Mouse (Mus musculus) MEL (cell line): Measurements from ENCODE around the gene Bin2. TPM values are rescaled to one million over a fixed set of nuclear protein-coding genes. Genes with fewer than 3 reads are reported as not detected.

Experiments
- DNase-seq: peaks from one replicate; pipeline ENCODE4 v3.0.0; 2011; ENCODE audit warnings: low read depth, low spot score
- H3K27ac ChIP-seq: 2 replicates; pipeline ENCODE4 v1.5.1; 2012; ENCODE audit warnings: low read depth, mild to moderate bottlenecking, control low read depth, low read length, moderate library complexity; ENCODE audit not compliant: control insufficient read depth
- H3K27me3 ChIP-seq, 2 experiments: fragments of 150-350 bp in 1 of 2; sonication (generic) in 1 of 2; 2 replicates each; pipeline ENCODE4 v1.6.1; 2012; ENCODE audit warnings: low read length in 2 of 2, mild to moderate bottlenecking in 2 of 2, improper control_type of control experiment in 1 of 2, moderate library complexity in 1 of 2; ENCODE audit not compliant: insufficient read depth in 2 of 2, control insufficient read depth in 1 of 2
- H3K36me3 ChIP-seq, 2 experiments: 2 replicates each; pipeline ENCODE4 v1.6.1; 2012 to 2014; ENCODE audit warnings: low read length in 2 of 2, improper control_type of control experiment in 1 of 2, inconsistent platforms in 1 of 2, mild to moderate bottlenecking in 1 of 2; ENCODE audit not compliant: insufficient read depth in 2 of 2, control insufficient read depth in 1 of 2
- H3K4me1 ChIP-seq, 2 experiments: fragments of 150-350 bp in 1 of 2; sonication (generic) in 1 of 2; 2 replicates each; pipeline ENCODE4 v1.6.1; 2012; ENCODE audit warnings: low read length in 2 of 2, improper control_type of control experiment in 1 of 2, mild to moderate bottlenecking in 1 of 2; ENCODE audit not compliant: insufficient read depth in 2 of 2, control insufficient read depth in 1 of 2
- H3K4me3 ChIP-seq, 2 experiments: fragments of 150-350 bp in 1 of 2; sonication (generic) in 1 of 2; 2 replicates each; pipeline ENCODE4 v1.5.1; 2012; ENCODE audit warnings: low read depth in 2 of 2, low read length in 2 of 2, mild to moderate bottlenecking in 2 of 2, moderate library complexity in 2 of 2, control low read depth in 1 of 2, improper control_type of control experiment in 1 of 2; ENCODE audit not compliant: control insufficient read depth in 1 of 2, insufficient read depth in 1 of 2
- H3K79me2 ChIP-seq: 2 replicates; pipeline ENCODE4 v1.6.1; 2012; ENCODE audit warnings: mild to moderate bottlenecking, low read length, moderate library complexity; ENCODE audit not compliant: control insufficient read depth, poor library complexity, insufficient read depth
- H3K9ac ChIP-seq: 2 replicates; pipeline ENCODE4 v1.6.1; 2012; ENCODE audit warnings: low read depth, mild to moderate bottlenecking, control low read depth, low read length, moderate library complexity; ENCODE audit not compliant: control insufficient read depth, poor library complexity, severe bottlenecking
- H3K9me3 ChIP-seq: fragments of 150-350 bp; sonication (generic); replicated peaks from 2 replicates; pipeline ENCODE4 v1.6.1; 2012; ENCODE audit warnings: mild to moderate bottlenecking, low read length, improper control_type of control experiment, moderate library complexity; ENCODE audit not compliant: insufficient read depth
- CHD2 ChIP-seq: IDR thresholded peaks from 2 replicates; pipeline ENCODE4 v1.6.1; 2011; ENCODE audit warnings: low read length, improper control_type of control experiment
- CTCF ChIP-seq, 3 experiments: IDR thresholded peaks in 2 of 3; conservative IDR thresholded peaks in 1 of 3; 2 replicates each; pipeline ENCODE4 v1.5.1; 2011 to 2012; ENCODE audit warnings: low read length in 3 of 3, low read depth in 2 of 3, mild to moderate bottlenecking in 2 of 3, improper control_type of control experiment in 1 of 3, inconsistent platforms in 1 of 3, mixed read lengths in 1 of 3, moderate library complexity in 1 of 3; ENCODE audit not compliant: control insufficient read depth in 1 of 3, insufficient read depth in 1 of 3, poor library complexity in 1 of 3, severe bottlenecking in 1 of 3
- EP300 ChIP-seq, 2 experiments: IDR thresholded peaks; 2 replicates each; pipeline ENCODE4 v1.6.1; 2011; ENCODE audit warnings: improper control_type of control experiment in 2 of 2, low read length in 2 of 2, low read depth in 1 of 2, mild to moderate bottlenecking in 1 of 2
- ETS1 ChIP-seq: IDR thresholded peaks from 2 replicates; pipeline ENCODE4 v1.6.1; 2012; ENCODE audit warnings: low read depth, mild to moderate bottlenecking, inconsistent platforms, low read length, improper control_type of control experiment, moderate library complexity
- GABPA ChIP-seq: IDR thresholded peaks from 2 replicates; pipeline ENCODE4 v1.6.1; 2012; ENCODE audit warnings: low read depth, mild to moderate bottlenecking, inconsistent platforms, low read length, improper control_type of control experiment, moderate library complexity
- GATA1 ChIP-seq: IDR thresholded peaks from 2 replicates; pipeline ENCODE4 v1.6.1; 2011; ENCODE audit warnings: low read depth, low read length, improper control_type of control experiment
- HCFC1 ChIP-seq: IDR thresholded peaks from 2 replicates; pipeline ENCODE4 v1.6.1; 2012; ENCODE audit warnings: low read depth, mild to moderate bottlenecking, inconsistent platforms, low read length, improper control_type of control experiment, moderate library complexity
- MAFK ChIP-seq: IDR thresholded peaks from 2 replicates; pipeline ENCODE4 v1.6.1; 2011; ENCODE audit warnings: low read depth, mild to moderate bottlenecking, low read length, improper control_type of control experiment, borderline replicate concordance
- MAX ChIP-seq: IDR thresholded peaks from 2 replicates; pipeline ENCODE4 v1.6.1; 2011; ENCODE audit warnings: low read length, improper control_type of control experiment
- MXI1 ChIP-seq: IDR thresholded peaks from 2 replicates; pipeline ENCODE4 v1.6.1; 2011; ENCODE audit warnings: mild to moderate bottlenecking, low read depth, low read length, improper control_type of control experiment
- MYB ChIP-seq: IDR thresholded peaks from 2 replicates; pipeline ENCODE4 v1.6.1; 2011; ENCODE audit warnings: mild to moderate bottlenecking, low read depth, low read length, improper control_type of control experiment
- MYC ChIP-seq: IDR thresholded peaks from 2 replicates; pipeline ENCODE4 v1.6.1; 2011; ENCODE audit warnings: low read depth, mild to moderate bottlenecking, low read length, improper control_type of control experiment, moderate library complexity
- POLR2A ChIP-seq, 2 experiments: IDR thresholded peaks; 2 replicates each; pipeline ENCODE4 v1.6.1; 2011 to 2012; ENCODE audit warnings: low read length in 2 of 2, mild to moderate bottlenecking in 2 of 2, control low read depth in 1 of 2, improper control_type of control experiment in 1 of 2, low read depth in 1 of 2, moderate library complexity in 1 of 2; ENCODE audit not compliant: control insufficient read depth in 1 of 2, insufficient read depth in 1 of 2, poor library complexity in 1 of 2
- POLR2AphosphoS2 ChIP-seq: IDR thresholded peaks from 2 replicates; pipeline ENCODE4 v1.6.1; 2011; ENCODE audit warnings: low read length, improper control_type of control experiment
- RCOR1 ChIP-seq: IDR thresholded peaks from 2 replicates; pipeline ENCODE4 v1.6.1; 2012; ENCODE audit warnings: low read depth, mild to moderate bottlenecking, inconsistent platforms, low read length, improper control_type of control experiment
- SIN3A ChIP-seq: IDR thresholded peaks from 2 replicates; pipeline ENCODE4 v1.6.1; 2012; ENCODE audit warnings: low read length, improper control_type of control experiment, inconsistent platforms
- SMC3 ChIP-seq: IDR thresholded peaks from 2 replicates; pipeline ENCODE4 v1.6.1; 2011; ENCODE audit warnings: low read depth, low read length, improper control_type of control experiment
- TAL1 ChIP-seq: IDR thresholded peaks from 2 replicates; pipeline ENCODE4 v1.6.1; 2012; ENCODE audit warnings: mild to moderate bottlenecking, inconsistent platforms, low read length, moderate library complexity, mixed read lengths
- TCF12 ChIP-seq: IDR thresholded peaks from 2 replicates; pipeline ENCODE4 v1.6.1; 2014; ENCODE audit warnings: low read depth, mild to moderate bottlenecking, inconsistent platforms, low read length, improper control_type of control experiment, moderate library complexity
- USF1 ChIP-seq: IDR thresholded peaks from 2 replicates; pipeline ENCODE4 v1.6.1; 2014; ENCODE audit warnings: low read depth, mild to moderate bottlenecking, inconsistent platforms, low read length, improper control_type of control experiment, moderate library complexity
- USF2 ChIP-seq, 2 experiments: IDR thresholded peaks; 2 replicates each; pipeline ENCODE4 v1.6.1; 2011 to 2012; ENCODE audit warnings: improper control_type of control experiment in 2 of 2, low read length in 2 of 2, borderline replicate concordance in 1 of 2, inconsistent platforms in 1 of 2, low read depth in 1 of 2, mild to moderate bottlenecking in 1 of 2; ENCODE audit not compliant: insufficient read depth in 1 of 2
- ZC3H11A ChIP-seq: IDR thresholded peaks from 2 replicates; pipeline ENCODE4 v1.6.1; 2012; ENCODE audit warnings: low read depth, mild to moderate bottlenecking, inconsistent platforms, low read length, improper control_type of control experiment
- ZNF384 ChIP-seq: IDR thresholded peaks from 2 replicates; pipeline ENCODE4 v1.6.1; 2012; ENCODE audit warnings: low read depth, mild to moderate bottlenecking, inconsistent platforms, low read length, improper control_type of control experiment
- polyA plus RNA-seq, 2 experiments: library from polyadenylated mRNA; stranded (reverse) in 1 of 2; unstranded in 1 of 2; fragments of >175 nt in 1 of 2; fragments of >200 nt in 1 of 2; gene quantifications; 2 replicates each; pipeline versions ENCODE4 v1.2.1 to v1.2.4; 2012; ENCODE audit warnings: low replicate concordance in 2 of 2, low read depth in 1 of 2; ENCODE audit not compliant: insufficient read length in 2 of 2, insufficient read depth in 1 of 2, missing spikeins in 1 of 2
- total RNA-seq: library from RNA; depleted of rRNA; stranded (reverse); fragments of 300-350 nt; gene quantifications from 2 replicates; pipeline ENCODE4 v1.2.3, GENCODE M21; 2012

Bin2 gene
- total and polyA plus RNA-seq, 3 experiments: 79.9 to 128 (median 106) TPM

DNA sequence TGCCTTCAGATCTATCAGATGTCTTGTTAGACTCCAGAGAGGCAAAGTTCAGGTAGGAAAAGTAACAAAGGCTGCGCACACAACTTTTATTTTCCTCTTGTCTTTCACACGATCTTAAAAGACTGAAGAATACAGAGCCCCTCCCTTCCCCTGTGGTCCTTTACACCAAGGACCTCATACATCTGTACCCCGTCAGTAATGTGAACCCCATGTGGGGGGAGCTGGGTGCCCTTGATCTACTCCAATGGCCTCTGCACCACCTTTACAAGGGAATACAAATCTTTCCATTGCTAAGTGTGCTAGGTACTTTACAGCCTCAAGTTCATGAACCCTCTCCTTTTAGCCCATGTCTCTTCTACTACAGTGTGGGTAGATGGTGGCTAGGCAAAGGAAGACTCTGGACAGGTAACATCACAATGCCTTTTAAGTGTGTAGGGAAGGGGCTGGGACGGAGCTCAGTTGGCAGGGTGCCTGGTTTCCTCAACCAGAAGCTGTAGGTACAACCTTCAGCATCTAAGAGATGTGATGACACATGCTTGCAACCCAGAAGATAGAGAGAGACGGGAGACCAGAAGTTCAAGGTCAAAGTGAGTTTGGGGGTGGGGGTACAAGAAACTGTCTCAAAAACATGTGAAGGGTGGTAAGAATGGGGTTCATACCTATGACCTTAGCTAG lies 1.3 kb downstream of the Bin2 start (continued):
- no peak for TF ChIP-seq MAFK

DNA sequence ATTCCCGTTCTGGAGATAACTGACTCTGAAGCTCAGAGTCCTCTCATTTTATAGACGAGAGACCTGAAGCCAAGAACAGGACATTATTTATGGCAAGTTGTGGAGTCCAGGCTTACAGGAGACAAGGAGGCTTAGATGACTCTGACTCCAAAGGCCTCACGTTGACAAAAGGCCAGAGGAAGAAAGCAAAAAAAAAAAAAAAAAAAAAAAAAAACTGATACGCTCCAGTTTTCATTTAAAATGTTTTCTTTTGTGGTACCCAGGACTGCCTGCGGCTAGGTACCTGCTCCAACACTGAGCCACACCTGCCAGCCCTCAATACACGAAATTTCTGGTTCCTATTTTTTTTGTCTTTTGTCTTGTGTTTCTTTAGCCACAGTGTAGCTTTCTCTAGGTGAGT lies 1.9 kb downstream of the Bin2 start:
- Histone ChIP-seq H3K4me1 (peaks cover 26 to 48% of the 10 kb centered on the region in 2 experiments), H3K27me3 (no peaks in the 10 kb centered on the region), H3K36me3 (peaks cover 0 to 37% of the 10 kb centered on the region in 2 experiments; a peak in 2 of 4 replicates), H3K9me3 (no peaks in the 10 kb centered on the region), H3K27ac (peak overlapping the region; percentile 79), H3K4me3 (peak overlapping the region; percentile 70 to 90), H3K9ac (peak overlapping the region; percentile 75), H3K79me2 (peaks cover 38% of the 10 kb centered on the region)
- TF ChIP-seq ZC3H11A (no peak), MYB (no peak), CHD2 (no peak), ZNF384 (peak; percentile 92)
- no peak for DNase-seq

DNA sequence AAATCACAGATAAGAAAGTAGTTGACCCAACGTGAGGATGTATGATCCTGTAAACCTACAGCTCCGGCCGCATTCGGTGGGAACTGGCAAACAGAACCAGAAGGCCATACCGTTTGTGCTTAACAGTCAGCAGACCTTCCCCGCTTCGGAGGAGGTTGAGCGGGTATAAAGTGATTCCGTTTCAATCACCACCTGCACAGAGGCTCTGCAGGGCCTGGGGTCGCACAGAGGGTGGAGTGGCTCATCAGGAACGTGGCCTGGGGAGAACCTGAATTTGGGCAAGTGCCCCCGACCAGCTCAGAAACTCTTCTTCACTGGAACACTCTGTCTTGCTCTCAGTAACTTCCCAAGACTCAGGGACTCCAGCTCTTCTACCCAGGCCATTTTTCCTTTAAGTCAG lies 2.5 kb downstream of the Bin2 start:
- Histone ChIP-seq H3K9me3 (no peaks in the 10 kb centered on the region), H3K9ac (peak overlapping the region; percentile 75), H3K27me3 (no peaks in the 10 kb centered on the region), H3K4me1 (peaks cover 26 to 46% of the 10 kb centered on the region in 2 experiments), H3K27ac (peak overlapping the region; percentile 79), H3K4me3 (peak overlapping the region; percentile 70 to 90), H3K36me3 (peaks cover 0 to 37% of the 10 kb centered on the region in 2 experiments; a peak in 2 of 4 replicates), H3K79me2 (peaks cover 38% of the 10 kb centered on the region)
- TF ChIP-seq USF2 (IDR thresholded peaks at IDR 0.05; ENCODE audit: borderline replicate concordance in 1 of 2, insufficient read depth in 1 of 2, low read depth in 1 of 2, low read length in 2 of 2) (no peak), RCOR1 (no peak), MXI1 (no peak; the same call in 1 of the 2 replicates), CTCF (IDR thresholded peaks at IDR 0.05 in 2 of 3, conservative IDR thresholded peaks at IDR 0.05 in 1 of 3; ENCODE audit: control insufficient read depth in 1 of 3, insufficient read depth in 1 of 3, low read depth in 2 of 3, low read length in 3 of 3, poor library complexity in 1 of 3, severe bottlenecking in 1 of 3) (no peak), MAX (no peak), GABPA (no peak)
- peak; percentile 74 for DNase-seq

DNA sequence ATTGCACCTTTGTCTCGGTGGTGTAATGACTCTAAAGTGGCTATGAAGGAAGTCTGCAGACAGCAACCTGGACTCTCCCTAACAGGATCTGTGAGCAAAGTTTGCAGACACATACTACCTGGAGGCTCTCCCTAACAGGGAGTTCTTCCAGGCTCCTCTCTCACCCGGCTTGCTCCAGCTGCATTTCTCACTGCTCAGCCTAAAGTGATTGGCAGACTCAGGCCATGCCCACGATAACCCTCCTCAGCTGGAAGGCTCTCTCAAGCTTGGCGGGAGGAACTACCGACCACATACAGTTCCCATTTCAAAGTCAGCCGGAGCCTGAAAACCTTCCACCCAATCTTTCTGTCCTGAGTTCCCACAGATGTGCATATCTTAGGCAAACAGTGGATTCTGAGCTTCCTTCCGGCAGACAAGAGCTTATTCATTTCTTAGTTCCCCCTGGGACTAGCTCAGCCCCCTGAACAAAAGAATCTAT lies 3.1 kb downstream of the Bin2 start:
- Histone ChIP-seq H3K4me1 (peaks cover 26 to 45% of the 10 kb centered on the region in 2 experiments), H3K4me3 (peak overlapping the region; percentile 70 to 90), H3K9me3 (no peaks in the 10 kb centered on the region), H3K36me3 (peaks cover 0 to 37% of the 10 kb centered on the region in 2 experiments; a peak in 3 of 4 replicates), H3K79me2 (peaks cover 38% of the 10 kb centered on the region), H3K27me3 (no peaks in the 10 kb centered on the region), H3K27ac (peak overlapping the region; percentile 79), H3K9ac (peak overlapping the region; percentile 75)
- peak; percentile 96 for DNase-seq
- TF ChIP-seq ETS1 (peak; percentile 96), POLR2A (IDR thresholded peaks at IDR 0.05; ENCODE audit: control insufficient read depth in 1 of 2, insufficient read depth in 1 of 2, low read depth in 1 of 2, low read length in 2 of 2, poor library complexity in 1 of 2) (peak in 1 of 2 experiments; percentile 49; a peak in 1 of 4 replicates), TAL1 (peak; percentile 91), MAX (peak; percentile 50; the same call in 1 of the 2 replicates), POLR2AphosphoS2 (0 out of 2 replicates have a peak, but pooled peaks have one; percentile 23), HCFC1 (no peak), SMC3 (no peak), GATA1 (peak; percentile 91), TCF12 (peak; percentile 93), MXI1 (peak; percentile 40; the same call in 1 of the 2 replicates), USF1 (no peak), RCOR1 (peak; percentile 87), MYC (peak; percentile 22; the same call in 1 of the 2 replicates), SIN3A (peak; percentile 93), EP300 (IDR thresholded peaks at IDR 0.05; ENCODE audit: low read depth in 1 of 2, low read length in 2 of 2) (peak; percentile 86 to 92)
